Mouse (Mus musculus): ENCODE results near the gene Hist1h2ab. TPM values are rescaled to one million over a fixed set of nuclear protein-coding genes. Genes with fewer than 3 reads are reported as not detected.
A peak's percentile ranks its signal among the peaks of the same experiment; 100 is the strongest.
"Not testable (repeated sequence)": the region's sequence is repeated elsewhere in the genome, so short reads cannot be mapped to it uniquely, and the experiment has no call there.

Hist1h2ab gene
- 33.6 and 37.8 TPM in 2 replicates for polyA plus RNA-seq (2015; fragmentation: Nextera tagmentation; extraction: Ambion mirVana)

DNA sequence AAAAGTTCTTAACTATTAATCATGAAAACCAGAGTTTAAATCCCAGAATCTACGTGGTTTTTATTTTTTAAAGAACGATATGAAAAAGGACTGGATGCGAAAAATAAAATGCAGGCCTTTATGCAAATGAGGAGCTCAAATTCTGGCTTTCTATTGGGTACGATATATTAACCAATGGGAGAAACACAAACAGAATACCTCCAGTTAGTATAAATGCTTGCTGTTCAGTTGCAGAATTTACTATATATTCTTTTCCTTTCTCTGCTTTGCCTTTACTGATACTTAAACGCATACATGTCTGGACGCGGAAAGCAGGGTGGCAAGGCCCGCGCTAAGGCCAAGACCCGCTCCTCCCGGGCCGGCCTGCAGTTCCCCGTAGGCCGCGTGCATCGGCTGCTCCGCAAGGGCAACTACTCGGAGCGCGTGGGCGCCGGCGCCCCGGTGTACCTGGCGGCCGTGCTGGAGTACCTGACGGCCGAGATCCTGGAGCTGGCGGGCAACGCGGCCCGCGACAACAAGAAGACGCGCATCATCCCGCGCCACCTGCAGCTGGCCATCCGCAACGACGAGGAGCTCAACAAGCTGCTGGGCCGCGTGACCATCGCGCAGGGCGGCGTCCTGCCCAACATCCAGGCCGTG is at the start of gene Hist1h2ab:
Hist1h2ab (plus strand) TSS at position 288 of the 639 bp plus-strand sequence.
- peak within 1 kb of the TSS; percentile 73 for H3K9ac ChIP-seq (replicated peaks; ENCODE audit: low read length)
- H3K4me2 ChIP-seq (replicated peaks; ENCODE audit: low read depth, low read length) = peak within 1 kb of the TSS; percentile 58
- not testable (repeated sequence) for H3K9me3 ChIP-seq (ENCODE audit: low read length); H3K27me3 ChIP-seq (ENCODE audit: insufficient read depth, low read length); H3K36me3 ChIP-seq (ENCODE audit: insufficient read depth, low read length)
- peak within 1 kb of the TSS; percentile 98 for H3K27ac ChIP-seq (ENCODE audit: low read length)
- ATAC-seq (ENCODE audit: low FRiP score, low TSS enrichment) = peak; percentile 54
- peak within 1 kb of the TSS; percentile 50 for H3K4me3 ChIP-seq (ENCODE audit: low read length)
- under 1% methylated on average over 24 of the region's 47 CpGs for WGBS
- peaks cover 12% of the 10 kb centered on the region for H3K4me1 ChIP-seq (ENCODE audit: insufficient read depth, low read length)

DNA sequence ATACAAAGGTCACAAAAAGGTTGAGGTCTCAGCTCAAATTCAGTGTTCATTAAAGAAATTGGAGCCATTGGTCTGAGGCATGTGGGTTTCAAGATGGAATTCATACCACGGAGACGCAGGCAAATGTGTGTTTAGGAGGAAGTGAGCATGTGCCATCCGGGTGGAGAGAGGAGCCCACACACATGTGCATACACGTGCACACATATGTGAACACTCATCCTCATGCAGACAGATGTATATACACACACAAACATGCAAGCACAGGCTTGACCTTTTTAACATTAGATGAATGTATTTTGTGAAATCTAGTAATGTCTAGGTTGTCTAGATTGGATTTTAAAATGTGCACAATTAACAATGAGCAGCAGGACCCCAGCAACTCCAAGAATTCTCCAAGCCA is 48.7 kb upstream of the Hist1h2ab start:
- Histone ChIP-seq H3K4me1 (ENCODE audit: insufficient read depth, low read length) (0 out of 2 replicates have a peak, but pooled peaks cover 9% of the 10 kb centered on the region), H3K4me3 (ENCODE audit: low read length) (no peak overlapping the region), H3K9me3 (ENCODE audit: low read length) (no peaks in the 10 kb centered on the region), H3K27ac (ENCODE audit: low read length) (no peak overlapping the region), H3K36me3 (ENCODE audit: insufficient read depth, low read length) (no peaks in the 10 kb centered on the region), H3K4me2 (replicated peaks; ENCODE audit: low read depth, low read length) (no peak overlapping the region), H3K27me3 (ENCODE audit: insufficient read depth, low read length) (no peaks in the 10 kb centered on the region), H3K9ac (replicated peaks; ENCODE audit: low read length) (no peak overlapping the region)
- no peak for ATAC-seq (ENCODE audit: low FRiP score, low TSS enrichment)
- WGBS = 73% methylated on average over 4 of the region's 4 CpGs

DNA sequence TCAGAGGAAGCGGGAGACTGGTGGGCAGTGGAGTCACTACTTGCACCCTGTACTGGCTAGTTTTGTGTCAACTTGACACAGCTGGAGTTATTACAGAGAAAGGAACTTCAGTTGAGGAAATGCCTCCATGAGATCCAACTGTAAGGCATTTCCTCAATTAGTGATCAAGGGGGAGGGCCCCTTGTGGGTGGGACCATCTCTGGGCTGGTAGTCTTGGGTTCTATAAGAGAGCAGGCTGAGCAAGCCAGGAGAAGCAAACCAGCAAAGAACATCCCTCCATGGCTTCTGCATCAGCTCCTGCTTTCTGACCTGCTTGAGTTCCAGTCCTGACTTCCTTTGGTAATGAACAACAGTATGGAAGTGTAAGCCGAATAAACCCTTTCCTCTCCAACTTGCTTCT is 48.1 kb upstream of the Hist1h2ab start:
- 82% methylated on average over 2 of the region's 2 CpGs for WGBS
- not testable (repeated sequence) for H3K27ac ChIP-seq (ENCODE audit: low read length); H3K27me3 ChIP-seq (ENCODE audit: insufficient read depth, low read length); H3K36me3 ChIP-seq (ENCODE audit: insufficient read depth, low read length); H3K9ac ChIP-seq (replicated peaks; ENCODE audit: low read length); H3K4me1 ChIP-seq (ENCODE audit: insufficient read depth, low read length); H3K4me2 ChIP-seq (replicated peaks; ENCODE audit: low read depth, low read length); ATAC-seq (ENCODE audit: low FRiP score, low TSS enrichment); H3K4me3 ChIP-seq (ENCODE audit: low read length); H3K9me3 ChIP-seq (ENCODE audit: low read length)

DNA sequence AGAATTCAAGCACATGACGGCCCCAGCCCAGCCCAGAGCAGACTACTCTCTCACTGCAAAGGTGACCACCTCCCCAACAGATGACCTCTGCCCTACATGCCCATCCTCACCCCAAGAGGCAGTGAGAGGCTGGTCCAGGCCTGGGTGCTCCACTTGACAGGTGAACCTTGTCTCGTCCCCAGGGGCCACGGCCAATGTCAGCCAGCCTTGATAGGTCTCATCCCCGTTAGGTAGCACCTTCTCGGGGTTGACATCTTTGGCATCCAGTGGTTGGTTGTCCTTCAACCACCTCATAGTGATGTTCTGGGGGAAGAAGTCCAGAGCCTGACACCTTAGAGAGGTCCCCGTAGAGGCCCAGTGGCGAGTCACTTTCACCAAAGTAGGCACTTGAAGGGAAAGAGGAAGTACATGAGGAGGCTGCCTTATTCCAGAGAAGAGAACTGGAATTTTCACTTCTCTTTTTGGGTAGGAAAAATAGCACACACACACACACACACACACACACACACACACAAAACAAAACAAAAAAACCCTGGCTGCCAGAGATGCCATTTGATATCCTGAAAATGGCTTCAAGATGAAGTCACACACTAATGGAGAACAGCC is 45.1 kb upstream of the Hist1h2ab start:
- Histone ChIP-seq H3K27ac (ENCODE audit: low read length) (no peak overlapping the region), H3K4me1 (ENCODE audit: insufficient read depth, low read length) (peaks cover 8% of the 10 kb centered on the region; the same call in 1 of the 2 replicates), H3K4me2 (replicated peaks; ENCODE audit: low read depth, low read length) (no peak overlapping the region), H3K9me3 (ENCODE audit: low read length) (no peaks in the 10 kb centered on the region), H3K36me3 (ENCODE audit: insufficient read depth, low read length) (no peaks in the 10 kb centered on the region), H3K27me3 (ENCODE audit: insufficient read depth, low read length) (no peaks in the 10 kb centered on the region), H3K4me3 (ENCODE audit: low read length) (no peak overlapping the region), H3K9ac (replicated peaks; ENCODE audit: low read length) (no peak overlapping the region)
- ATAC-seq (ENCODE audit: low FRiP score, low TSS enrichment) = no peak
- 90% methylated on average over 7 of the region's 7 CpGs for WGBS

DNA sequence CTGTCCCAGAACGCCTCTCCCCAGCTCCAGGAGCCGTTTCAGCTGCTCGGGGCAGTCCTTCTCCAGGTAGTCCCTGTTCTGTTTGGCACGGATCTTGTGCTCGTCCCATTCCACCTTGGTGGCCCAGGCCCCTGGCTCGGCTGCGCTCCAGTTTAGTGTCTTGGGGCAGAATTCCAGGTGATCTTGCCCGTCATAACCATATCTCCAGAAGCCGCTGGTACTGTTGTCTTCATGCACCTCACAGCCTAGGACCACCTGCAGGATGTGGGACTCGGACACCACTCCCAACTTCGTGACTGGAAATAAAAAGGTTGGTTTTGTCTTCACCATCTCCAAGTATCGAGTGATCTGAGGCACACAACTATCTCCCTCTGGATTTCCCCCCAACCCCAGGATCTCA is 44.2 kb upstream of the Hist1h2ab start:
- Histone ChIP-seq H3K36me3 (ENCODE audit: insufficient read depth, low read length) (no peaks in the 10 kb centered on the region), H3K4me2 (replicated peaks; ENCODE audit: low read depth, low read length) (no peak overlapping the region), H3K27me3 (ENCODE audit: insufficient read depth, low read length) (no peaks in the 10 kb centered on the region), H3K9ac (replicated peaks; ENCODE audit: low read length) (no peak overlapping the region), H3K9me3 (ENCODE audit: low read length) (no peaks in the 10 kb centered on the region), H3K27ac (ENCODE audit: low read length) (no peak overlapping the region), H3K4me1 (ENCODE audit: insufficient read depth, low read length) (peaks cover 7% of the 10 kb centered on the region; the same call in 1 of the 2 replicates), H3K4me3 (ENCODE audit: low read length) (no peak overlapping the region)
- ATAC-seq (ENCODE audit: low FRiP score, low TSS enrichment) = no peak
- WGBS = 92% methylated on average over 12 of the region's 12 CpGs

DNA sequence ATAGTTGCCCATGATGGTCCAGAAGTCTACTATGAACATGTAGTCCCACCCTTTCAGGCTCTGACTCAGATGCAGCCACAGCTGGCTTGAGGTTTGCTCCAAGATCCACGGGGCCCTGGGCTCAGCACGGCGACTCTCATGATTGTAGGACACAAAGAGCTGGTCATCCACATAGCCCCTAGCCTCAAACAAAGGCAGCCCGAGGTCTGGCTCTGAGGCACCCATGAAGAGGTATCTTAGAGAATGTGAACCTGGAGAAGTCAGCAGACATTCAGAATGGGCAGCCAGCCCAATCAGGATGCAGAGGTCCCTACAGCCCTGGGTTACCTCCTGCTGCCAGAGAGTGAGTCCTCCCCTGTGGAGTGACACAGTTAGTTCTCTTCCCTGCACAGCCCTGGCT is 42.9 kb upstream of the Hist1h2ab start:
- no peak for ATAC-seq (ENCODE audit: low FRiP score, low TSS enrichment)
- WGBS = 88% methylated on average over 4 of the region's 4 CpGs
- Histone ChIP-seq H3K36me3 (ENCODE audit: insufficient read depth, low read length) (no peaks in the 10 kb centered on the region), H3K4me2 (replicated peaks; ENCODE audit: low read depth, low read length) (no peak overlapping the region), H3K9me3 (ENCODE audit: low read length) (no peaks in the 10 kb centered on the region), H3K27ac (ENCODE audit: low read length) (no peak overlapping the region), H3K27me3 (ENCODE audit: insufficient read depth, low read length) (no peaks in the 10 kb centered on the region), H3K4me3 (ENCODE audit: low read length) (no peak overlapping the region), H3K4me1 (ENCODE audit: insufficient read depth, low read length) (peaks cover 7% of the 10 kb centered on the region; the same call in 1 of the 2 replicates), H3K9ac (replicated peaks; ENCODE audit: low read length) (no peak overlapping the region)

DNA sequence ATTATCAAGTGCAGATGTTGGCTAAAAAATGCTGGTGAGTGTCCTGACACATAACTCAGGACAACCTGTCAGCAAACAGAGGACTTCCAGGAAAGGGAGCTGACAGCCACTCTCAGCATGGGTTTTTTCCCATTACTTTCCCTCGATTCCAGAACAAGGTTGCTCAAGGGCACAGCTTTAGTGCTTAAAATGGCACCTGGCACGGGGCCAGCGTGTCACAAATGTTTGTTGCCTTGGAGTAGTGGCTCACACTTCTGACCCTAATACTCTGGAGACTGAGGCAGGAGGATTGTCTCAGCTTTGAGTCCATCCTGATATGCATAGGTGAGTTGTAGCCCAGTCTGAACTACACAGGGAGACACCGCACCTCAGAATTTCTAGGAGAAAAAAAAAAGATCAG is 42.3 kb upstream of the Hist1h2ab start:
- no peaks in the 10 kb centered on the region for H3K9me3 ChIP-seq (ENCODE audit: low read length)
- peaks cover 7% of the 10 kb centered on the region; the same call in 1 of the 2 replicates for H3K4me1 ChIP-seq (ENCODE audit: insufficient read depth, low read length)
- no peak for ATAC-seq (ENCODE audit: low FRiP score, low TSS enrichment)
- no peak overlapping the region for H3K9ac ChIP-seq (replicated peaks; ENCODE audit: low read length)
- WGBS = 74% methylated on average over 4 of the region's 4 CpGs
- no peak overlapping the region for H3K27ac ChIP-seq (ENCODE audit: low read length)
- no peak overlapping the region for H3K4me2 ChIP-seq (replicated peaks; ENCODE audit: low read depth, low read length)
- no peaks in the 10 kb centered on the region for H3K36me3 ChIP-seq (ENCODE audit: insufficient read depth, low read length)
- H3K4me3 ChIP-seq (ENCODE audit: low read length) = no peak overlapping the region
- no peaks in the 10 kb centered on the region for H3K27me3 ChIP-seq (ENCODE audit: insufficient read depth, low read length)

DNA sequence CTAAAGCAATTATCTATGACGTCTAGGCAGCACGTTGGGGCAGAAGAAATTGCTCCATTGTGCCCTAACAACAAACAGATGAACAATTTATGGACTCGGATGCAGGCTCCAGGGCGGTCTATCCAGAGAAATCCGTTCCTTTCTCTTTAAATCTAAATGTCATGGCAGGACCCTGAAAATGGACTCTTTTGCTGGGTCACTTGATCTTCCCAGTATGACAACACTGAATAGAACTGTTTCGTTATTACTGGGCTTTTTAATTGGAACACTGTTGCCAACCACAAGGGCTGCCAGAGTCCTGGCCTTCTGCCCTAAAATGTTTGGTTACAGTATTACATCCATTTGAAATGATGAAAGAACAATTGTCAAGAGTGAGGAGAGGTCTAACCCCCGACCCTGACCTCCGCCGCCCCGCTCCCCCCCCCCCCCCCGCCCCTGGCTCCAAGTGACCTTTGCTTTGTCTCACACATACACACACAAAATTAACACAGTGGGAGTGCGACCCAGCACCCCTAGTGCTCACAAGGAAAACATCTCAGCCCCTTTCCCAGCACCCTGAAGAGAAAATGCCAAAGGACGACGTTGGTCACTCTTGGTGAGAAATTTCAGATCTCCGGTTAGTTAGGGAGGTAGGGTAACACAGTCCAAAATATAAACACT is 41.1 kb upstream of the Hist1h2ab start:
- Histone ChIP-seq H3K9ac (replicated peaks; ENCODE audit: low read length) (peak overlapping the region; percentile 67), H3K9me3 (ENCODE audit: low read length) (no peaks in the 10 kb centered on the region), H3K36me3 (ENCODE audit: insufficient read depth, low read length) (no peaks in the 10 kb centered on the region), H3K27ac (ENCODE audit: low read length) (no peak overlapping the region), H3K4me1 (ENCODE audit: insufficient read depth, low read length) (peaks cover 7% of the 10 kb centered on the region; the same call in 1 of the 2 replicates), H3K4me2 (replicated peaks; ENCODE audit: low read depth, low read length) (peak overlapping the region; percentile 69), H3K4me3 (ENCODE audit: low read length) (peak overlapping the region; percentile 50), H3K27me3 (ENCODE audit: insufficient read depth, low read length) (no peaks in the 10 kb centered on the region)
- WGBS = 26% methylated on average over 13 of the region's 15 CpGs
- no peak for ATAC-seq (ENCODE audit: low FRiP score, low TSS enrichment)

DNA sequence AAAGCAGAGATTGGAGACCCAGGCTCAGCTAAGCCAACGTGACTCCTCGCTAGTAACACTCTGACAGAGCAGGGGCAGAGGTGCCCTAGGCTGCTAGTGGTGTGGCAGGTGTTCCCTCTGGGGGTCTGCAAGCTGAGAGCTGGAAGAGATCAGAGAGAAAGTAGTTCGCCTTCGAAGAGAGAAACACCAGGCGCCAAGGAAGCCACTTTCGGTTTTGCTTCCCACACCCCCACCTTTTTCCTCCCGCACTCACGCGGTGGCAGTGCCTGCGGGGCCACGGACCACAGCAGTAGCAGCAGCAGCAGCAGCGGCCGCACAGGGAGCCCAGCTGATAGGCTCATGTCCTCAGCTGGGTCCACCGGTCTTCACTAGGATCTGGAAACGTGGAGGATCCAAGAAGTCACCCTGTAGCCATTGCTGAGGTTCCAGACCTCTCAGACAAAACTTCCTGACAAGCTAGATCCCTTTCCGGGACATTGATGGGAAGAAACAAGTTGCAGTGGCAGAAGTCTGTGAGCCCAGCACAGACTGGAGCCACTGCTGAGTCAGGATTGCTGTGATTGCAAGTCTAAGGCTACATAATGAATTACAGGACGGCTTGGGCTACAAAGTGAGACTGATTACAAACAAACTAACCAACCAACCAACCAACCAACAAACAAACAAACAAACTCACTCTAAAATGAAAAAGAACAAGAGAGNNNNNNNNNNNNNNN is 40.4 kb upstream of the Hist1h2ab start, which contains the start of gene Hfe:
Hfe (minus strand) TSS at position 481 of the 716 bp plus-strand sequence.
- WGBS = 1% methylated on average over 17 of the region's 17 CpGs
- no peaks in the 10 kb centered on the region for H3K27me3 ChIP-seq (ENCODE audit: insufficient read depth, low read length)
- H3K9me3 ChIP-seq (ENCODE audit: low read length) = no peaks in the 10 kb centered on the region
- H3K27ac ChIP-seq (ENCODE audit: low read length) = no peak within 1 kb of the TSS; the same call in 1 of the 2 replicates
- H3K9ac ChIP-seq (replicated peaks; ENCODE audit: low read length) = peak within 1 kb of the TSS; percentile 67
- ATAC-seq (ENCODE audit: low FRiP score, low TSS enrichment) = peak; percentile 78
- peak within 1 kb of the TSS; percentile 69 for H3K4me2 ChIP-seq (replicated peaks; ENCODE audit: low read depth, low read length)
- peaks cover 7% of the 10 kb centered on the region; the same call in 1 of the 2 replicates for H3K4me1 ChIP-seq (ENCODE audit: insufficient read depth, low read length)
- H3K4me3 ChIP-seq (ENCODE audit: low read length) = peak within 1 kb of the TSS; percentile 50
- no peaks in the 10 kb centered on the region for H3K36me3 ChIP-seq (ENCODE audit: insufficient read depth, low read length)
